Mouse (Mus musculus): ENCODE measurements at regions not wholly inside any gene's neighbourhood (a gene's known extent, or its start where the extent isn't known, plus 50 kb on each side); places are given as distances from the start of the nearest gene placed in this dataset.

GRCm38 (mm10) chr6:108973701-108974100 lies 145.3 kb downstream of the Edem1 start:
- 87% methylated on average over 2 of the region's 2 CpGs for WGBS
- Histone ChIP-seq H3K4me1 (no peaks in the 10 kb centered on the region), H3K4me3 (replicated peaks) (no peak overlapping the region), H3K9ac (no peak overlapping the region), H3K27me3 (no peaks in the 10 kb centered on the region), H3K4me2 (no peak overlapping the region), H3K27ac (no peak overlapping the region), H3K9me3 (no peaks in the 10 kb centered on the region), H3K36me3 (replicated peaks) (no peaks in the 10 kb centered on the region)
- no peak for ATAC-seq (ENCODE audit: low FRiP score)

- Histone ChIP-seq H3K4me2 (no peak overlapping the region), H3K27ac (no peak overlapping the region), H3K27me3 (no peaks in the 10 kb centered on the region), H3K36me3 (replicated peaks) (no peaks in the 10 kb centered on the region), H3K9me3 (no peaks in the 10 kb centered on the region), H3K4me1 (peaks cover 4% of the 10 kb centered on the region), H3K4me3 (replicated peaks) (no peak overlapping the region), H3K9ac (no peak overlapping the region)
- 91% methylated on average over 4 of the region's 4 CpGs for WGBS
- ATAC-seq (ENCODE audit: low FRiP score) = no peak
Observed at GRCm38 (mm10) chr6:108989506-108989905, 161.1 kb downstream of the Edem1 start.

GRCm38 (mm10) chr6:108993743-108994142 lies 165.3 kb downstream of the Edem1 start:
- 40% methylated on average over 3 of the region's 3 CpGs for WGBS
- no peak overlapping the region for H3K4me3 ChIP-seq (replicated peaks)
- no peak overlapping the region for H3K27ac ChIP-seq
- H3K4me1 ChIP-seq = peaks cover 4% of the 10 kb centered on the region
- no peak overlapping the region for H3K9ac ChIP-seq
- ATAC-seq (ENCODE audit: low FRiP score) = no peak
- no peaks in the 10 kb centered on the region for H3K36me3 ChIP-seq (replicated peaks)
- no peaks in the 10 kb centered on the region for H3K9me3 ChIP-seq
- no peak overlapping the region for H3K4me2 ChIP-seq
- H3K27me3 ChIP-seq = no peaks in the 10 kb centered on the region

- Histone ChIP-seq H3K4me2 (no peak overlapping the region), H3K9me3 (no peaks in the 10 kb centered on the region), H3K27ac (no peak overlapping the region), H3K4me1 (peaks cover 3% of the 10 kb centered on the region; the same call in 1 of the 2 replicates), H3K9ac (no peak overlapping the region), H3K36me3 (replicated peaks) (no peaks in the 10 kb centered on the region), H3K27me3 (no peaks in the 10 kb centered on the region), H3K4me3 (replicated peaks) (no peak overlapping the region)
- 58% methylated on average over 2 of the region's 2 CpGs for WGBS
- ATAC-seq (ENCODE audit: low FRiP score) = no peak
Observed at GRCm38 (mm10) chr6:109004443-109004842, 176.0 kb downstream of the Edem1 start.

GRCm38 (mm10) chr6:109009364-109009763 lies 180.9 kb downstream of the Edem1 start:
- H3K4me1 ChIP-seq = peaks cover 9% of the 10 kb centered on the region; the same call in 1 of the 2 replicates
- WGBS = 48% methylated on average over 3 of the region's 3 CpGs
- H3K9ac ChIP-seq = no peak overlapping the region
- H3K9me3 ChIP-seq = no peaks in the 10 kb centered on the region
- H3K36me3 ChIP-seq (replicated peaks) = no peaks in the 10 kb centered on the region
- H3K4me2 ChIP-seq = no peak overlapping the region
- peak overlapping the region; percentile 70 for H3K27ac ChIP-seq
- no peak overlapping the region for H3K4me3 ChIP-seq (replicated peaks)
- peak; percentile 39; the same call in 1 of the 2 replicates for ATAC-seq (ENCODE audit: low FRiP score)
- no peaks in the 10 kb centered on the region for H3K27me3 ChIP-seq

GRCm38 (mm10) chr6:109009793-109010192 lies 181.4 kb downstream of the Edem1 start:
- no peaks in the 10 kb centered on the region for H3K9me3 ChIP-seq
- peak; percentile 90 for ATAC-seq (ENCODE audit: low FRiP score)
- H3K27me3 ChIP-seq = no peaks in the 10 kb centered on the region
- WGBS = 12% methylated on average over 4 of the region's 4 CpGs
- no peaks in the 10 kb centered on the region for H3K36me3 ChIP-seq (replicated peaks)
- no peak overlapping the region for H3K4me3 ChIP-seq (replicated peaks)
- H3K27ac ChIP-seq = peak overlapping the region; percentile 70
- no peak overlapping the region for H3K9ac ChIP-seq
- peaks cover 9% of the 10 kb centered on the region; the same call in 1 of the 2 replicates for H3K4me1 ChIP-seq
- no peak overlapping the region for H3K4me2 ChIP-seq

- H3K4me3 ChIP-seq (replicated peaks) = no peak overlapping the region
- WGBS = 90% methylated on average over 2 of the region's 2 CpGs
- H3K4me2 ChIP-seq = no peak overlapping the region
- no peak overlapping the region for H3K27ac ChIP-seq
- no peaks in the 10 kb centered on the region for H3K9me3 ChIP-seq
- no peaks in the 10 kb centered on the region for H3K4me1 ChIP-seq
- ATAC-seq (ENCODE audit: low FRiP score) = no peak
- H3K9ac ChIP-seq = no peak overlapping the region
- no peaks in the 10 kb centered on the region for H3K27me3 ChIP-seq
- no peaks in the 10 kb centered on the region for H3K36me3 ChIP-seq (replicated peaks)
Observed at GRCm38 (mm10) chr6:109019731-109020130, 191.3 kb downstream of the Edem1 start.

All from forebrain, embryonic 12.5 days (tissue).